Mouse (Mus musculus): Measurements from ENCODE around the gene Akap6. TPM values are rescaled to one million over a fixed set of nuclear protein-coding genes. Genes with fewer than 3 reads are reported as not detected.

Akap6 gene
- polyA plus RNA-seq (2014; fragmentation: Illumina TruSeq; extraction: RNeasy Lipid Tissue Mini Kit (QIAGEN cat#74804); ENCODE audit: low read depth, low replicate concordance), result 2.1 TPM

DNA sequence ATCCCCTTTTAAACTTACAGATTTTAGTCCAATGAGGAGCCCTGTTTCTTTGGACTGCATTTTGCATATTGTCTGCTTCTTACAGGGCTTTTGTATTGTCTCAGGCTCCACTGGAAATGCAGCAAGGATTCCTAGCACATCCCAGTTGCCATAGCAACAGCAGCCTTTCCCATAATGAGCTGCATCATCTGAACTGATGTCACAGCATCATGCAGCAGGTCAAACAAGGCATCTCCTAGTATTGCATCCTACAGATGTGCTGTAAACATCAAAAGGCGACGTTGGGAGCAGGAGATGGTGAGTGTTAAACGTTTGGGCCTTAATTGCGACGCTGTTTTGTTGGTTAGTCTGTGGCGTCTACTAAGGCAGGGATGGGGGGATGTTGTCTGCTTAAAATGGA is at the start of gene Akap6:
Akap6 (plus strand) TSS at position 238 of the 400 bp plus-strand sequence.

Other genes starting within 250 kb of the Akap6 start
- gene Arhgap5, start 195.4 kb upstream of the Akap6 start, polyA plus RNA-seq (2014; fragmentation: Illumina TruSeq; extraction: RNeasy Lipid Tissue Mini Kit (QIAGEN cat#74804); ENCODE audit: low read depth, low replicate concordance), result 275 TPM

Measured in adrenal gland, adult 10 weeks (tissue).